Mouse (Mus musculus): ENCODE measurements around the gene Macrod1. TPM values are rescaled to one million over a fixed set of nuclear protein-coding genes. Genes with fewer than 3 reads are reported as not detected.

The Macrod1 gene
- polyA plus RNA-seq, 1 experiment: 18.3 TPM

DNA sequence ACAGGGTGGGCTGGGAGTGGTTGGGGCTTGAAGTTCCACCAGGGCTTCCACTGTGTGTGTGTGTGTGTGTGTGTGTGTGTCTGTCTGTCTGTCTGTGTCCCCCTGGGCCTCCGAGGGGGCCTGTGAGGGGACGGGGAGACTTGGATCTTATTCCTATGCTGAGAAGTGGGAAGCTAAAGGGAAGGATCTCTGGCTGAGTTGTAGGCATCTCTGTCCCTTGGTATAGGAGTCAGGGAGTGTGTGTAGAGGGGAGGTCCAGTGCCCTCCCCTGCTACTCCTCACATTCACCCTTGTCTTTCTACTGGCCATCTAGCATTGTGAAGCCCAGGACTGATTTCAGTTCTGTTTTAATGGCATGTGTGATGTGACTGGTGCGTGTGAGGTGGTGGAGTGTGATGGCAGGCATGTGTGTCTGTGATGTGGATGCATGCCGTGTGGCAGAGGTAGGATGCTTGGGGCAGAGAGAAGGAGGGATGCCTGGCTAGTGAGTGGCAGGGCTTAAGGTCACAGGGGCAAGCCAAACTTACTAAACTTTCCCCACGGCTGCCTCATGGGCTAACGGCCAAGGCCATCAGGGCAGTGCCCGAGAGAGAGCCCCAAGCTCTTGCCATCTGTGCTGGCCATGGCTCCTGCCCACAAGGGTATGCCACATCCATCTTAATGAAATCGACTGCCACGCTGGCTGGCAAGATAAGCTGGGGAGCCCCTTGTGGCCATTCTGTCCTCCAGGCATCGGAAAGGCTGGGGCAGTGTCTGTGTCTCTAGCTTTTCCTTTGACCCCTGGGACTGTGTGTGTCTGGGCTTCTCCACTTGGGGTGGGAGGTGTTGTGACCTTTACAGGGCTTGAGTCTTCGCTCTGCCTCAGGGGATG lies 12.3 kb downstream of the Macrod1 start:
- TF ChIP-seq GATA1 (IDR thresholded peaks at IDR 0.05; ENCODE audit: low read length): no peak

DNA sequence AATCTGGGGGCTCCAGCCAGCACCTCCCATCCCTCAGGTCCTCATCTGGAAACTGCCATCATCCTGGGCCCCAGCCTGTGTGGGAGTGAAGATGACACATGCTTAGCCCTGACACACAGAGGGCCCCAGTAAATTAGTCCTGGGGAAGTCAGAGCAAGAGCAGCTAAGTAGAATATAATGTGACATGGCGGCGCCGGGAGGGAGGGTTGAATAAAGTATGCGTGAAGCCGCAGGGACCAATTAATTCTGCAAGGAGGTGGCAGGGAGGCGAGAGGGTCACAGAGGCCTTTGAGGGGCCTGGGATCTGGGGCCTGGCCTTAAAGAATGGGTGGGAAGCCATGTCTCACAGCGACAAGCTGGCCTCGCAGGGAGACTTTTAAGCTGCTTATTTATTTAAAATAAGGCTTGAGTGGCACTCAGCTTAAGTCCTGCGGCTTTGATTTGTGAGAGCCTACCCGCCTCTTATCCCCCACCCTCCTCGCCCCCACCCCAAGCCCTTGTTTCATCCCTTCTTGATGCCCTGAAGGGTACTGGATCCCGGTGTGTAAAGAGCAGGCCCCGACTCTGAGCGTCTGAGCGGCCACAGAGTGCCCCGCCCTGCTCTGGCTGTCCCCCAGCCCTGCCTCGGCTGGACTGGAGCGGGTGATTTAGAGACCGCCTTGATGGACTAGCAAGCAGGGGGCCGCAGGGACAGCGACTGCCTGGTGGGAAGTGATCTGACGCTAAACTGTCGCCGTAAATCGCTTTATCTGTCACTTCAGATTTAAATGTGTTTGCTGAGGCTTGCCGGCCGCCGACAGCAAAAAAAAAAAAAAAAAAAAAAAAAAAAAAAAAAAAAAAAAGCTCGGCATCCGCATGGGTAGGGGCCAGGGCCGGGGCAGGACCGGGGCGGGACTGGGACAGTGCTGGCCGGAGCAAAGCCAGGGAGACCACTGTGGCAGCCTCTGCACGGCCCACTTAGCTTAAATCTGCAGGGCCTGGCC lies 13.5 kb downstream of the Macrod1 start:
- TF ChIP-seq GATA1 (IDR thresholded peaks at IDR 0.05; ENCODE audit: low read length): no peak

DNA sequence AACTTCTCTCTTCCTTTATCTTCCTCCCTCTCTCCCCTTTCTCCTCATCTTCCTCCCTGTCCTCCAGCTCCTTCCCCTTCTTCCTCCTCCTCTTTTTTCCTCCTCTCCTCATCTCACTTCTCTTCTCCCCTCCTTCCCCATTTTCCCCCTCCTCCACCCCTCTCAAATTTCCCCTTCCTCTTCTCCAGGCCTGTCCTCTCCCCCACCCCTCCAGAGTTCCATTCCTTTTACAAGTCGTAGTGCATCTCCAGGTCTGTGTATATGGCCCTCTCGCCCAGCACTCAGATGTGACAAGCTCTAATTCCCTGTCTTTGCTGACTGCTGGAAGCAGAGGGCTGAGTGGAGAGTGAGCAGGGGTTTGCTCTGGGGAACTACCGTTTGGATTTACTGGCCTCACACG lies 14.2 kb downstream of the Macrod1 start:
- no peak for TF ChIP-seq GATA1 (IDR thresholded peaks at IDR 0.05; ENCODE audit: low read length)

DNA sequence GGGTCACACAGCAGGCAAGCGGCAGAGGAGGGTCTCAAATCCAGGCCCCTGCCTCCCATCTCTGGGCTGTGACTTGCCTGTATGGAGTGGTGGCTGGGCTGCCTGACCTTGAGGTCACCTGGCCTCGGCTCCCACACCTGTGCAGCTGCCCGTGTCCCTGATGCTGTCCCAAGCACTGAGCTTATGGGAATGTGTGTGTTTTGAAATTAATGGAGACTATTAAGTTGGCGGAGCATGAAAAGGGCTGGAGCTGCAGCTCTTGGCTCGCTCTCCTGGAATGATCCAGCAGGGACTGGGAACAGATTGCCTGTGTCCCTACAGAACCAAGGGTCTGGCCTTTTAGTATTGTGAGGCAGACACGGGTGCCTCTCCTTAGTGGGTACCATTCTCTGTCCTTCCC lies 15.6 kb downstream of the Macrod1 start:
- TF ChIP-seq GATA1 (IDR thresholded peaks at IDR 0.05; ENCODE audit: low read length): no peak

DNA sequence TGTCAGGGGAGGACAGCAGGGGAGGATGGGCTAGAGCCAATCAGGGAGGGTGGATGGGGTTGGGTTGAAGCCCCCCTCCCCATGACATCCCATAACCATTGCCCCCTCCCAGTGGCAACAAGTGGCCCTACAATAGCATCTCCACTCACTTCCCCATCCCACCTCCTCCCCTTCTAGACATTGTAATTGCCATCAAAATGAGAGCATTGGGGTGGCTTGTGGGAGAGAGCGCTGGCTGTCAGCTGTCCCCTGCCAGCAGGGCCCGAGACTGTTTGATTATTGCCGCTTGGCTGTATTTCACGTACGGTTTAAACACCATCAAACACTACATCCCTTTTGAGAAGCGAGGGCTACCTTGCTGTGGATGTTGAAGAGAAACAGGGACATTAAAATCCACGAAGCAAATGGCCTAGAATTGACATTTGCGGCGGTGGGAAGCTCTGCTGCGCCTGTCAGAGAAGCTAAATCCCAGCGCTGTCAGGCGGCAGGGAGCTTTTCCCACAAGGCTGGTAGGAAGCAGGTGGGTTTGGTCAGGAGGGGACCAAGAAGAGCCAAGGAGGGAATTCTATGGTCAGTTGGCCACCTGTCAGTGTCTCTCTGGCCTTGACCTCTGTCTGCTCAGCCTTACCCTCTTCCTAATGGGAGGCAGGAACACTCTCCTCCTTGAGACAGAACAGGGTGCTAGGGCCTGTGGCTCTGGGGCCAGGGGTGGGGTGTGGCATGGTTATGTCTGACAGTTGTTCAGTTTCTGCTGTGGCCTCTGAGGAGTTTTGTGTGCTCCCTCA lies 17.6 kb downstream of the Macrod1 start:
- no peak for TF ChIP-seq GATA1 (IDR thresholded peaks at IDR 0.05; ENCODE audit: low read length)

DNA sequence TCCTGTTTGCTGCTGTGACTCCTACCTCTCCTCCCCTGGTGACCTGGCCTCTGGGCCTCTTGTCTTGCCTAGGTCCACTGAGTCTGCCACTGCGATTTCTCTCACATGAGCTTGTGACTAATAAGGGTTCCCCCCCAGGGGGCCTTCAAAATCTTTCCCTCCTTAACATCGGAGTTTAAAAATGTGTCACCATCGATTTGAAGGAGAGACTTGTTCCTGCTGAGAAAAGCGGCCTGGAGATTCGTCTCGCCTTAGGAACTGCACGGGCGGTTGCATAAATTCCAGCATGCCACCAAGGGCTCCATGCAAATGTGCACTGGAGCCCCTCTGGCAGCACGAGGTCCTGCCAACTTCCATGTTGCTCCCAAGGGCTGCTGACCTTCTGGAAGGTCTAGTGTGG lies 21.1 kb downstream of the Macrod1 start:
- no peak for TF ChIP-seq GATA1 (IDR thresholded peaks at IDR 0.05; ENCODE audit: low read length)

DNA sequence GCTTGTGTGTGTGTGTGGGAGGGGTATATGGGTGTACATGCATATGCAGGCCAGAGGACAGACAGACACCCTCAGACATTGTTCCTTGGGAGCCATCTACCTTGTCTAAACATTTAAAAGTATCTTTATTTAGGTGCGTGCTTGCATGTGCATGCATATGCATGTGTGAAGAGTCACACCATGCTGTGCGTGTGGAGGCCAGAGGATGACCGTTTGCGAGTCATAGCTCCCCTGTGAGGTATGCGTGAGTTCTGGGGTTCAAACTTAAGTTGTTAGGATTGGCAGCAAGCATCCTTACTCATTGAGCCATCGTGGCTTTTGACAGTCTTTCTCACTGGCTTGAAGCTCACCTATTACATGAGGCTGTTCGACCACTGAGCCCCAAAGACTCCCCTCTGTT lies 21.7 kb downstream of the Macrod1 start:
- no peak for TF ChIP-seq GATA1 (IDR thresholded peaks at IDR 0.05; ENCODE audit: low read length)

DNA sequence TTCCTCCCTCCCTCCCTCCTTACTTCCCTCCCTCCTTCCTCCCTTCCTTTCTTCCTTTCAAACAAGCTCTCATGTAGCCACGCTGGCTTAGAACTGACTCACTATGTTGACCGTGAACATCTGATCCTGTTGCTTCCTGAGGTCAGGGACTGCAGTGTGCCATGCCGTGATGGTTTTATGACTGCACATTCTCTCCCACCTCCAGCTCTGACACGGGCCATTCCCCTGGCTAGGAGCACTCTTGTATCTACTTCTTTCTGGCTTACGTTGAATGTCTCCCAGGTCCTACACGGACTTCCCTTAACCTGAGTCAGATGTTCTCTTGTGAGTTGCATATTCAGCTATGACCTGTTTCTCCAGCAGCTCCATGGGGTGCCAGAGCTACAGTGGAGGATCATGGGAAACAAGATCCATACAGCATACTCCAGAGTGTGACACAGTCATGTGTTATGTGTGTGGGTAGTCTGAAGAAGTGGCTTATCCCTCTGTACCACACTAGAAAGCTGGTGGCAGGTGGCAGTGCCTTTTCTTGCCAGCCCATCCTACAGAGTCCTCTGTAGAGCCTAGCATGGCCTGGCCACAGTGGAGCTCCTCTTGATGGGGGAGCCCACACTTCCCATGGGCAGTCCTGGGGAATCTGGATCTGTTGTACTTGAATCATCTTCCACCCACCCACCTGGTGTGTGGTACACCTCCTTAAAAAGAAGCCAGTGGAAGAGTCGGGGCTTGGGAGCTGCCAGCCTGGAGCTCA lies 25.1 kb downstream of the Macrod1 start:
- TF ChIP-seq GATA1 (IDR thresholded peaks at IDR 0.05; ENCODE audit: low read length): no peak

DNA sequence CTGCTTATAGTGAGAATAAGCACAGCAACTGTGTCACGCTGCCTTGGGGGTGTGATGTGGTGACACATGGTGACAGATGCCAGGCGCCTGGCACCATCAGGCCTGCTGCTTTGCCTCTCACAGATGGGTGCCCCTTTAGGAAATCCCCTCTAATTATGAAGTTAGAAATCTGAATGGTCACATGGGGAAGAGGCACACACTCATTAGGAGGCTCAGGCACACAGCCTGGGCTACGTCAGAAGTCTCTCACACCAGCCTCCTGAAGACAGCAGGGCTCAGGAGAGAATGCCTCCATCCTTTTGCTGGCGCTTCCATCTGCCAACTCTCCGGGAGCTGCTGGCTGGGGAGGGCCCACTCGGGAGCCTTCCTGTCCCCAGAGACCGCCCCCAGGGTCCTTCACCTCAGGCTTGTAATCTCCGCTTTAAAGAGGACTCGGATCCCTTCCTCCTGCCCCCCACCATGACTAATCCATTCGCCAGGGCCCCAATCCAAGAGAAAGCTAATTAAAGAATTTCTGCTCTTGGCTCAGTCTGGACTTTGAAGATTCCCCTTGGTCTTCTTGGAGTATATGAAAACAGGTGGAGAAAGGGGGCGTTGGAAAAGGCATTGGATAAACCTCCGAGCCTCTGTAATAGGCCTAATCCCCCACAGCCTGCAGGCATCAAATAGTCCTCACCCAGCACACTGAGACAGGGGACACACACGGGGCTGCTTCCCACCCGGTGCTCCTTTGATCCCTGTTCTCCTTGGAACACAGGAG lies 26.6 kb downstream of the Macrod1 start:
- TF ChIP-seq GATA1 (IDR thresholded peaks at IDR 0.05; ENCODE audit: low read length): no peak

DNA sequence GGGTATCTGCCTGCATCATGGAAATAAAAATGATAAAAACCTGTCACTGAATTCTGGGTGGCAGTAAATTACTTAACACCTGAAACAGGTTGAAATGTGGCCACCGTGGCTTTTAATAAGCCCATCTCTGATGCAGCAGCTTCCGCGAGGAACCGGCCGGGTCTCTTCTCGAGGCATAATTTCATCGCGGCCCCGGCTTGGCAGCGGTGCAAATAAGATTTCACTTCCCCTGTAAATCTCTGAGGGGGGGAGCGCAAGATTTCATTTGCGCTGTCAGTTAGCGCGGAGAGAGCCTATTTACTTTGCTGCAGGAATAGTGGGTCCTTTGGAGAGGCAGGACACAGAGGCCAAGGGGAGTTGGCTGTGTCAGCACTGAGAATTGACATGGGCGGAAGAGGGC lies 28.1 kb downstream of the Macrod1 start:
- TF ChIP-seq GATA1 (IDR thresholded peaks at IDR 0.05; ENCODE audit: low read length): no peak

DNA sequence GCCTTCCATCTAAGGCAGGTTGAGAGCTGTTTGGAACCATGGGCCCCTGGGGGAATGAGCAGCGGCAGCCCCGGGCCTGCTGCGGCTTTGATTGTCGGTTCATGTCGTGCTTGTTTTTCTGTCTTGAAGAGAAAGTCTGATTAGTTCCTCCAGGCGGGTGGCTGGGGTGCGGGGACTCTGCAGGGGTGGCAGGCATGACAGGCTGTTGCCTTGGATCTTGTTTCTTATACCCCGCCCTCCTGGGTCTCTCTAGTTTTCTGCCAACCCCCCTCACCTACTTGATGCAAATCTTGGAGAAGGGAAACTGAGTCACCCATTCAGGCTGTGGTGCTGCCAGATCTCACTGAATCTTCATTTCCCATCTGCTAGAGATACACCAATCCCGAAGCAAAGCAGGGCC lies 31.9 kb downstream of the Macrod1 start:
- no peak for TF ChIP-seq GATA1 (IDR thresholded peaks at IDR 0.05; ENCODE audit: low read length)

DNA sequence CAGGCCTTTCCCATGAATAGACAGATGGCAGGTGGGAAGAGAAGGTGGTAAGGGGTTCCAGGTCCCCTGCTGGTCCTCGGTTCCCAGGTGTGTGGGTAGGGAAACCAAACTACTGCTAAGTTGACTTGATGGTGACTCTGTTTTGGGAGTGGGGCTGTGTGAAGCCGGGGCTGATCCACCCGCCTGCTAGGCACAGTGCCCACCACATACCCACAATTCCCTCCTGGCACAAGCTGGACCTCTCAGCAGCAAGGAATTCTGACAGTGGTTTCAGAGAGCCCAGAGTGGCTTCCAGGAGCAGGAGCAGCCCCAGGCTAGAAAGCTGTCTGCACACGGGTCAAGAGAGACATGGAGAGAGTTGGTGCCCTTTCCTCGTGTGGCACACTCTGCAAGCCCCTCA lies 32.4 kb downstream of the Macrod1 start:
- TF ChIP-seq GATA1 (IDR thresholded peaks at IDR 0.05; ENCODE audit: low read length): no peak

DNA sequence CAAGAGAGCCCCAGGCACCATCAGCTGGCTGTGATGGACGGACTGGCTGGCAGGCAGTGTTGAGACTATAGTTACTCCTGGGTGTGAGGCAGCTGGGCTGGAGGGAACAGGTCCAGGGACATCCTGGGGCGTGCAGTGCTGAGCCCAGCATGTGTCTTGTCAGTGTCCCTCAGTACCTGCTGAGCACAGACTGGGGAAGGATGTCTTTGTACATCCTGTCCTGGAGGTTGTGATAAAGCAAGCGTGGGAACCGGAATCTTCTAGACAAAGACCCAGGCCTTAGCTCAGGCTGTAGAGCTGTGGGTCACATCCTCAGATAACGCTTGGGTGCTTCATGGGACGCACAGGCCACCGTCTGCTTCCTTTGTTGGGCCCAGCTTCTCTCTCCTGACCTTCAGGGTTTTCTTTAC lies 33.2 kb downstream of the Macrod1 start:
- no peak for TF ChIP-seq GATA1 (IDR thresholded peaks at IDR 0.05; ENCODE audit: low read length)
